Mouse (Mus musculus) lung, adult 2 months (tissue): Measurements from ENCODE around the gene Skap2. TPM values are rescaled to one million over a fixed set of nuclear protein-coding genes. Genes with fewer than 3 reads are reported as not detected.
A peak's percentile ranks its signal among the peaks of the same experiment; 100 is the strongest.

Experiments
- DNase-seq: peaks from one replicate; pipeline ENCODE4 v3.0.0; 2022
- H3K4me1 ChIP-seq: fragments of 200-500 bp; 2 replicates; pipeline ENCODE4 v1.6.1; 2011; ENCODE audit warnings: low read length; ENCODE audit not compliant: control insufficient read depth, insufficient read depth
- H3K4me3 ChIP-seq: fragments of 200-500 bp; replicated peaks from 2 replicates; pipeline ENCODE3; 2011; ENCODE audit warnings: low read depth, mild to moderate bottlenecking, control low read depth, low read length; ENCODE audit errors: extremely low read depth
- CTCF ChIP-seq: fragments of 200-500 bp; IDR thresholded peaks from 2 replicates; pipeline ENCODE4 v1.5.1; 2011; ENCODE audit warnings: mild to moderate bottlenecking, low read length, control low read depth; ENCODE audit not compliant: insufficient read depth
- POLR2A ChIP-seq: fragments of 200-500 bp; IDR thresholded peaks from 2 replicates; pipeline ENCODE4 v1.6.1; 2011; ENCODE audit warnings: low read depth, mild to moderate bottlenecking, control low read depth, low read length, borderline replicate concordance; ENCODE audit errors: extremely low read depth
- WGBS: fragments of 180-500 bp; shearing (Covaris S2); methylation state at CpG from one replicate; pipeline ENCODE4 v1.1.7; 2018; 5-methylcytosine and 5-hydroxymethylcytosine counted together
- polyA plus RNA-seq: library from polyadenylated mRNA; depleted of rRNA; stranded (reverse); fragments of >200 nt; gene quantifications from 2 replicates; pipeline ENCODE4 v1.2.3, GENCODE M21; 2012

Gene Skap2
- polyA plus RNA-seq, 1 experiment = 25.4 TPM

DNA sequence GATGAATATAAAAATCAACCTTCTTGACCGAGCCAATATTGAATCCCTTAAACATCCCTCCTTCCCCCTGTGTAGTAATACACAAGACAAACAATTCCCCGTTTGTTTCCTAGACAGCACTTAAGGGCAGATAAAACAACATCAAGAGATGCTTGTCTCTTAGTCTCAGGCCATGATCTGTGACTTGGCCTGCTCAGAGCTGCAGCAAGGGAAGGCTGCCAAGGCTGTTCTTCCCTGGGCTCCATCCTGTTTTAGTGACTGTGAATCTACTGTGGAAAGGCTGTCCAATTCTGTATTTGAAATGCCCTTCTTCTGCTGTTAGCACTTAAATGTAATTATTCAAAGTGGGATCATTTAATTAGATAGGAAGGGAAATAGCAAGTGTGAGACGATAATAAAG is 159.1 kb downstream of the Skap2 start:
- WGBS = 62% methylated on average over 3 of the region's 3 CpGs
- no peak for DNase-seq
- Histone ChIP-seq H3K4me1 (no peaks in the 10 kb centered on the region), H3K4me3 (no peak overlapping the region)
- TF ChIP-seq POLR2A (no peak), CTCF (no peak)

DNA sequence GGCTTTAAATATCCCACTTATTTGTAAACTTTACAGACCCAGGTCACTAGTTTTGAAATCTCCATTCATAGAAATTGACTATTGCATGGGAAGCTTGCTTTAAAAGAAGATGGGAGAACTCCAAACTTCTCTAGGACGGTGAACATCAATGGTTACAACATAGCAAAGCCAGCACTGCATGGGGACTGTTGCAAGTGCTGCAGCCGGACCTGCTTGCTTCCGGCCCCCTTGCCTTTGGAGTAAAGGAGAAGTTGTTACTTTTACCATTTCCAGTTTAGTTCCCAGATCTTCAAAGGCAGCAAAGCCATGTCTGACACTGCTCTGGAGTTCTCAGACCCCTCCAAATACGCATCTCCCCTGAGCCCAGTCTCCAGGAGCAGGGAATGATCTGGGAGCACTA is 159.7 kb downstream of the Skap2 start:
- WGBS = 60% methylated on average over 4 of the region's 4 CpGs
- no peak overlapping the region for H3K4me3 ChIP-seq
- DNase-seq = no peak
- TF ChIP-seq CTCF (no peak), POLR2A (no peak)
- no peaks in the 10 kb centered on the region for H3K4me1 ChIP-seq

DNA sequence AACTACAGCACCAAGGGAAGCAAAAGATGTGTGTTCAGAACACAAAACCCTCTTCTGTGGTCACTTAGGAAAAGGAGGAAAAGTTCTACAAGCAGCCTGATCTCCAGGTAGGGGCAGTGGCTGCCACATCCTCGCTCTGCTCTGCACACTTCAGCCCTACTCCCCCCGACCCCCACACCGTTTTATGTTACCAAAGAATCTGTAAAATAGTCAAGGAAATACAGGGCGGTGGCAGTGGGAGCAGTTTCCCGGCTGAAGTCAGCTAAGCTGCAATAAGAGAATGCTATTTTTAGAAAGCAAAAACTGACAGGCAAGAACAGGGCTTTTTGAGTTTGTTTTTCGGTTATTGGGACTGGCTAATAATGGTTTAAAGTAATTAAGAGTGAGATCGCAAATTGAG is 160.8 kb downstream of the Skap2 start:
- DNase-seq = no peak
- H3K4me3 ChIP-seq = no peak overlapping the region
- H3K4me1 ChIP-seq = no peaks in the 10 kb centered on the region
- 40% methylated on average over 7 of the region's 7 CpGs for WGBS
- TF ChIP-seq CTCF (no peak), POLR2A (no peak)

DNA sequence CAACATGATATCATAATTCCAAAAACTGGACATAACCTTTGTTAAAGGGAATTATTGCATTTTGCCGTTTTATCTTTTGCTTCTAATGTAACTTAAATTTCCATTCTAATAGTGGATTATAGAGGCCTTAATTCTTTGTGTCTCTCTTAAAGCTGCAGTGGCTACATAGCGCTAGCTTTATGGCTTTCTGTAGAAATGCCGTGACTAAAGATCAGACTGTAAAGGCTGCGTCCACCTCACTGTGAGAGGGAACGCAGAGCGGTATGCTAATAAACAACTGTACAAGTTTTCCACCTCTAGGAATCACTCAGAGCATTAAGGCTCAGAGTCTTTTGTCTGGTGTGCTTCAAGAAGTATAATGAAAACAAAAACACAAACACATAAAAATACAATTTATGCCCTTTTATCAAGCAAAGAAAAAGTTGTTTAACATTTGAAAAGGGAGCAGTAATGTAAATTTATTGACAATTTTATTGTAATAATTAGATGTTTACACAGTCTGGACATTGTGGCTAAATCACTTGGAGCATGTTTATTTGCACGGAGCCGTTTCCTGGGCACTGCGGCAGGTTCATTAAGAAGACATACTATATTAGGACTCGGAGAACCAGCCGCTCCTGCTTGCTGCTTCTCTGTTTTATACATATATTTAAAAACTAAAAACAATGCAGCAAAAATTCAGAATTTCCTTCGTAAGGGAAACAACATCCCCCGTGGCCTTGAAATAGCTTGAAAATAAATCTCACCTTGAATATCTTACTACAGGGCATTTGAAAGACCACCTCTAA is 162.1 kb downstream of the Skap2 start:
- DNase-seq = no peak
- 85% methylated on average over 13 of the region's 13 CpGs for WGBS
- no peak overlapping the region for H3K4me3 ChIP-seq
- TF ChIP-seq CTCF (no peak), POLR2A (no peak)
- no peaks in the 10 kb centered on the region for H3K4me1 ChIP-seq

GRCm38 (mm10) chr6:51849561-51849960 is 162.8 kb downstream of the Skap2 start:
- H3K4me3 ChIP-seq = no peak overlapping the region
- H3K4me1 ChIP-seq = no peaks in the 10 kb centered on the region
- TF ChIP-seq CTCF (no peak), POLR2A (no peak)
- 76% methylated on average over 10 of the region's 10 CpGs for WGBS
- DNase-seq = no peak

DNA sequence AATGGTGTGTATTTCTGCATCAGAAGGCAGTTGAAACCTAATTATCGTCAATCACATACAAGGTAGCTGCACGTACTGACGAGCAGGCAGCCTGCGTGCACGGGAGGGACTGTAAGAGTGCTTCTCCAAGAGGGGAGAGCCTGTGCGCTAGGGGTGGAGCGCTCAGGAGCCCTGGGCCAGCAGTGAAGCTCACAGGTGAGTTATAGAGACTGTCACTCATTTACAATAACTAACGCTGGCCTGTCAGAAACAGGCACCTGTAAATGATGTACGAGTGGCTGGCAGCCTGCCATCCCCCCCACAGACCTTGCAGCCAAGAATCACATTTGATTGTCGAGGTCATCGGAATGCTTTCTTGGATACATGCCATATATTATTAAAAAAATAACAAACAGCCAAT is 168.2 kb downstream of the Skap2 start:
- 28% methylated on average over 11 of the region's 11 CpGs for WGBS
- Histone ChIP-seq H3K4me1 (no peaks in the 10 kb centered on the region), H3K4me3 (no peak overlapping the region)
- DNase-seq = no peak
- TF ChIP-seq POLR2A = no peak
- TF ChIP-seq CTCF = no peak

DNA sequence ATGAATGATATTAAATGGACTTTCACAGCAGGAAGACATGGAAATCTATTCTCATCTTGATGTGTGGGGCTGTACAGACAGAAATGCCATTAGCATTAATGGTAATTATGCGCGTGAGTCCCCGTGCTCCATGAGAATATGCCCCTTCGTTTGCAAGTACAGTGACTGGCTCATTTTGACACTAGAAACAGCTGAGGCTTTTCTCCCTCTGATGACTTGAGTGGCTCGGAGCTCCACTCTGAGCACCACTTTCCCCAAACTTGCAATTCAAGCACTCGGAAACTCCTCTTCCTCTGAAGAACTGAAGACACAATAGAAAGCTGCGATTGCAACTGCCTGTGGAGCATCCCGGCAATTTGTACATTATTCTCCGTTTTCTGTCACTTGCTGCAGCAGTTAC is 169.3 kb downstream of the Skap2 start:
- DNase-seq = no peak
- WGBS = 89% methylated on average over 9 of the region's 9 CpGs
- no peak for TF ChIP-seq CTCF
- TF ChIP-seq POLR2A = no peak
- Histone ChIP-seq H3K4me3 (no peak overlapping the region), H3K4me1 (no peaks in the 10 kb centered on the region)

DNA sequence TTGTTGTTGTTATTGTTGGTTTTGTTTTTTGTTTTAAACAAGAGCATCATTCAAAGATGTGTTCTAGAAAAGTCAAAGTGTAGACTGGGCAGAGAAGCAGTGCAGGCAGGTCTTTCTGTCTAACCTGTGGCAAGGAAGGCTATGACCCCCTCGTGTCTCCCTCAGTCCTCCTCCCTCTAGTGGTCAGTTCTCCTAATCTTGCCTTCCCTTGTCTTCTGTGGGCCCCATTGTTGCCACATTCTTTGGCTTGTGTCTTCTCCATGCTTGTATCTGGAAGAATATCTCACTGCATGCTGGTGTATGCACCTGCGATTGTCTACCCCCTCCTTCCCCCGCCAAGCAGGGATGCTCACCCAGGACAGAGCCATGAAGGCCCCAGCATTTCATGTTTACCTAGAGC is 174.2 kb downstream of the Skap2 start:
- TF ChIP-seq POLR2A = no peak
- peak; percentile 32; the same call in 1 of the 2 replicates for TF ChIP-seq CTCF
- no peak overlapping the region for H3K4me3 ChIP-seq
- WGBS = 78% methylated on average over 3 of the region's 3 CpGs
- DNase-seq = no peak
- no peaks in the 10 kb centered on the region for H3K4me1 ChIP-seq

- TF ChIP-seq CTCF = no peak
- TF ChIP-seq POLR2A = no peak
- Histone ChIP-seq H3K4me3 (no peak overlapping the region), H3K4me1 (no peaks in the 10 kb centered on the region)
- WGBS = 76% methylated on average over 2 of the region's 2 CpGs
- DNase-seq = no peak
Measured at GRCm38 (mm10) chr6:51833362-51833761, 179.0 kb downstream of the Skap2 start.

GRCm38 (mm10) chr6:51825621-51826021 is 186.7 kb downstream of the Skap2 start:
- 81% methylated on average over 4 of the region's 4 CpGs for WGBS
- no peaks in the 10 kb centered on the region for H3K4me1 ChIP-seq
- no peak for DNase-seq
- no peak overlapping the region for H3K4me3 ChIP-seq
- TF ChIP-seq CTCF = no peak
- no peak for TF ChIP-seq POLR2A
